Mouse (Mus musculus) heart, adult 2 months (tissue): ENCODE data around the gene Man2b2.

Experiments
- CTCF ChIP-seq: fragments of 200-600 bp; IDR thresholded peaks from 2 replicates; pipeline ENCODE4 v1.8.1; 2022; ENCODE audit warnings: antibody characterized with exemption, mild to moderate bottlenecking, moderate library complexity
- EP300 ChIP-seq: fragments of 200-500 bp; IDR thresholded peaks from 2 replicates; pipeline ENCODE4 v1.6.1; 2011; ENCODE audit warnings: low read depth, low read length, control low read depth; ENCODE audit not compliant: insufficient read depth
- POLR2A ChIP-seq: fragments of 200-500 bp; IDR thresholded peaks from 2 replicates; pipeline ENCODE4 v1.6.1; 2011; ENCODE audit warnings: mild to moderate bottlenecking, low read depth, low read length, control low read depth; ENCODE audit not compliant: insufficient read depth

- TF ChIP-seq CTCF (no peak), POLR2A (no peak), EP300 (no peak)
Measured at GRCm38 (mm10) chr5:36868266-36869090, 38.0 kb upstream of the Man2b2 start, which contains the start of gene Ppp2r2c.
